Mouse (Mus musculus) thymus, adult 2 months (tissue): ENCODE results near the gene Slc34a1.

ENCODE experiments used
- CTCF ChIP-seq: fragments of 200-500 bp; IDR thresholded peaks from 2 replicates; pipeline ENCODE4 v1.5.1; 2012; ENCODE audit warnings: mild to moderate bottlenecking, control low read depth, low read length, moderate library complexity, borderline replicate concordance; ENCODE audit not compliant: control insufficient read depth, poor library complexity, insufficient read depth; ENCODE audit errors: extremely low read depth
- POLR2A ChIP-seq: fragments of 200-500 bp; IDR thresholded peaks from 2 replicates; pipeline ENCODE4 v1.6.1; 2012; ENCODE audit warnings: mild to moderate bottlenecking, low read length, control low read depth, moderate library complexity; ENCODE audit not compliant: control insufficient read depth, poor library complexity, insufficient read depth; ENCODE audit errors: extremely low read depth

DNA sequence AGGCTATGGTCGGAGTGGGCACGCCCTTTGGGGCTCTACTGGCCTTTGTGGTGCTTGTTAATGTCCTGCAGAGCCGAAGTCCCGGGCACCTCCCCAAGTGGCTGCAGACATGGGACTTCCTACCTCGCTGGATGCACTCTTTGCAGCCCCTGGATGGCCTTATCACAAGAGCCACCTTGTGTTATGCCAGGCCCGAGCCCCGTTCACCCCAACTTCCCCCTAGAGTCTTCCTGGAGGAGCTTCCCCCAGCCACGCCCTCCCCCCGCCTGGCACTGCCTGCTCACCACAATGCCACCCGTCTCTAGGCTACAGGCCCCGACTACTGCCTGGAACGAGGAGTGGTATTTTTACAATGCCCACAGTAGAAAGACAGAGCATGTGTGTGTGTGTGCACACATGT lies 15.3 kb downstream of the Slc34a1 start:
- TF ChIP-seq CTCF (no peak), POLR2A (no peak)
